Mouse (Mus musculus): Measurements from ENCODE around the gene Srd5a2. TPM values are rescaled to one million over a fixed set of nuclear protein-coding genes. Genes with fewer than 3 reads are reported as not detected.

Srd5a2 gene
- not detected for total RNA-seq (2023)

DNA sequence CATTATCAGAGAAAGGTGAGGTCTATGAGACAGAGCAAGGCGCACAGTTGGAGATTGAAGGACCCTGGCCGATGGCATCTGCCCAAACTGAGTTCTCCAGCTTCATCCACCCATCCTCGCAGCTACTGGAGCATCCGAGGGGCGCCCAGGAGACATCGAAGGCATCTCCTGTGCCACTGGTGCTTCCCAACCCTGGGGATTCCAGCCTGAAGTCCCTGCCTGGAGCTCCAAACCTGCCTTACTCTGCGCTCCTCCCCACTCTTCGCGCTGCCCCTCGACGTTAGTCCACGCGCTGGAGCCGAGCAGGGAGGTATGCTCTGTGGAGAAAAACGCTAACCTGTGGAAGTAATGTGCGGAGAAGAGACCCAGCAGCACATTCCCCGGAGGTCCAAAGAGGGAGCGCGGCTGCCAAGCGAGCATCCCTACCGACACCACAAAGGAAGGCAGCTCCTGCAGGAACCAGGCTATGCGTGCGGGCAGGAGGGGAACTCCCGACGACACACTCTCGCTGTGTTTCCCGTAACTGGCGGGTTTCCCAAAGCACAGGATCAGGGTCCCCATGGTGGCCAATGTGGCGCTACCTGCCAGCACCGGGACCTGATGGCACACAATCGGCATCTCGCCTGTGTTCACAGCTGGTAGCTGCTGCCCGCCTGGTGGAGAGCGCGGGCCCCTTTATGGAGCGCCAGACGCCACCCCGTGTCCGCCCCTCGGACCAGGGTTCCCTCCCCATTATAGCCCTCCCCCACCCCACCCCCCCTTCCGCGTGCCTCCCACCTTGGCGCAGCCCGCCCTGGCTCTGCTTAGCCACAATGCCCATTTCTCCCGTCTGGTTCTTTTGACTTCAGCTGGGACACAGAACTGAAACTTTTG, at the start of gene Srd5a2:
Srd5a2 (minus strand) TSS at position 707 of the 873 bp plus-strand sequence.

Other genes with a start within 250 kb of the Srd5a2 start
- 135 TPM for gene Ehd3, start 243.8 kb downstream of the Srd5a2 start, total RNA-seq (2023)
- 14.8 TPM for gene Xdh, start 97.7 kb downstream of the Srd5a2 start, total RNA-seq (2023)
- gene Memo1, start 247.6 kb upstream of the Srd5a2 start, total RNA-seq (2023) = 36.5 TPM

Data from CD8-positive naive resting alpha-beta T cell, adult 57 days (primary cell).